Mouse (Mus musculus) E14TG2a.4 (cell line): Measurements from ENCODE around the gene Tbc1d1.
"Not testable (repeated sequence)": the region's sequence is repeated elsewhere in the genome, so short reads cannot be mapped to it uniquely, and the experiment has no call there.

Source experiments
- H3K27me3 ChIP-seq: 2 replicates; pipeline ENCODE4 v1.6.1; 2014; ENCODE audit warnings: low read length, control low read depth; ENCODE audit not compliant: insufficient read depth
- H3K36me3 ChIP-seq: 2 replicates; pipeline ENCODE4 v1.6.1; 2014; ENCODE audit warnings: low read length, control low read depth; ENCODE audit not compliant: insufficient read depth
- H3K4me1 ChIP-seq: replicated peaks from 2 replicates; pipeline ENCODE4 v1.6.1; 2014; ENCODE audit warnings: low read depth, low read length, control low read depth
- H3K4me3 ChIP-seq: replicated peaks from 2 replicates; pipeline ENCODE4 v1.5.1; 2014; ENCODE audit warnings: mild to moderate bottlenecking, low read length
- H3K9me3 ChIP-seq: 2 replicates; pipeline ENCODE4 v1.6.1; 2014; ENCODE audit warnings: low read length, control low read depth
- CTCF ChIP-seq: conservative IDR thresholded peaks from 2 replicates; pipeline ENCODE4 v1.5.1; 2014; ENCODE audit warnings: low read length
- NANOG ChIP-seq: IDR thresholded peaks from 2 replicates; pipeline ENCODE4 v1.6.1; 2014; ENCODE audit warnings: borderline replicate concordance, low read length, mixed read lengths
- POU5F1 ChIP-seq: IDR thresholded peaks from 2 replicates; pipeline ENCODE4 v1.6.1; 2014; ENCODE audit warnings: low read length, borderline replicate concordance

Gene Tbc1d1

DNA sequence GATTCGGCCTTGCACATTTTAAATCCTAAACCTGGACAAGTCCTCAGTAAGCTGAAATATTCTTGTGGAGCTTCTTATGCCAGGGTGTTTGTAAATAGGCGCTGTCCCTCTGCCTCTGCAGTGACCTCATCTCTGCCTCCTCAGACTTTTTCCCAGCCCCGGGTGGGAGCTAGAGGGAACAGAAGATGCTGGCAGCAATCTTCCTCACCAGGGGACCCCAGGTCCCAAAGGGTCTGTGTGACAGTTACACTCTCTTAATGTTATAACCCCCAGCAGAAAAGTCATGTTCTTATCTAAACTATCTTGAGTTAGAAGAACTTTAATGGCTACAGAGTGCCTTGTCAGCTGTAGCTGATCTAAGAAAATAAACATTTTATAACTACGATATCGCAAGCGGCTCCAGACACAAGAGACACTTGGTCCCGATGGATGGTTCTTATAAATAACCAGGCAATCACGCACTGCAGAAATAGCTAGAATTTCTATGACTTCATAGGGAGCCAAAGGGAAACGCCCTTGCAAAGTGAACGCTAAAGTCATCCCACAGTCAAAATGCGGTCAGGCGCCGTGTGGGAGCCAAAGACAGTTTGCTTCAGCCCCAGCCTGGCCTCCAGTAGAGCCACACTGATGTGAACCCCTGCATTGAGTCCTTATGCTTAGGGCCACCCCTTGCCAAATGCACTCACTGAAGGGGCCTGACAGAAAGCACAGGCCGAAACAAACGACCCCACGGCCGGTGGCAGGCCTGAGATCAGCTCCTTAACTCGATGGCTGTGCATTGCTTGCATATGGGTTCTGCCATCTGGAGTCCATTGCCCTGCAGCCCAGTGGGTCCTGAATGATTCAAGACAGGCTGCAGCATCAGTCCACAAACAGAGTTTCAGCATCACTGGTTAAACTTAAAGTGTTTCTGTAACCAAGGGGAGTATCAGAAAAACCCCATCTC, 202.8 kb downstream of the Tbc1d1 start:
- no peaks in the 10 kb centered on the region for H3K36me3 ChIP-seq

DNA sequence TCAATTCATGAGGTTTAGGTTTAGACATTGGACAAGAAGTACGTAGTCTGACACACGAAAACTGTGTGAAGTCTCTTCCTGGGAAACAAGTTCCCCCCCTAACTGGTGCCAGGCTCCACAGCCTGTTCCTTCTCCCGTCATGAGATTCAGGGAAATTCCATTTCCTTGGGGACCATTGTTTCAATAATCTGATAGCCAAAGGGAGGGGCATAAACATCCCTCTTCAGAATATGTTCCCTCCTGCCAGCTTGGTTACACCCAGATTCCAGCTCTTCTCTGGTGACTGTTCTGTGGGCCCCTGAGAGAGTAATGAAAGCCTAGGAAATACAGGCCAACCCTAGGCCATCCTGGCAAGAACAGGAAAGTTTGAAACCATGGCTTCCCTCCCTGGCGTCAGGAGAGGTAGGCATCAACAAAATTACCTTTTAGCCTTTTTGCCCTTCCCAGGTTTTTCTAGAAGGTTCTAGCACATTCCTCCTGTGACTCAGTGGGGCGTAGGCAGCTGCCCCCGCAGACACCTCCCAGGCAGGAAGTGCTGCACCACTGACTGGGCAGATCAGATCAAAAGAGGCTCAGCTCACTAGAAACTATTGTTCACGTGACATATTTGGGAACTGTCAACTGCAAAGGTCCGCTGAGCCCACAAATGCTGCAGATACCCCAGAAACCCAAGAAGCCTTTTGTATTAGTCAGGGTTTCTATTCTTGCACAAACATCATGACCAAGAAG, 204.2 kb downstream of the Tbc1d1 start:
- no peak for TF ChIP-seq NANOG
- TF ChIP-seq POU5F1, result no peak
- no peak for TF ChIP-seq CTCF
- Histone ChIP-seq H3K27me3 (no peaks in the 10 kb centered on the region), H3K4me1 (peaks cover 29% of the 10 kb centered on the region), H3K36me3 (no peaks in the 10 kb centered on the region), H3K9me3 (no peaks in the 10 kb centered on the region), H3K4me3 (no peak overlapping the region)

More for the DNA sequence above, 202.8 kb downstream of the Tbc1d1 start:
- TF ChIP-seq POU5F1 (no peak), CTCF (no peak), NANOG (no peak)
- Histone ChIP-seq H3K4me1 (peaks cover 15% of the 10 kb centered on the region), H3K9me3 (no peaks in the 10 kb centered on the region), H3K4me3 (no peak overlapping the region), H3K27me3 (no peaks in the 10 kb centered on the region)

DNA sequence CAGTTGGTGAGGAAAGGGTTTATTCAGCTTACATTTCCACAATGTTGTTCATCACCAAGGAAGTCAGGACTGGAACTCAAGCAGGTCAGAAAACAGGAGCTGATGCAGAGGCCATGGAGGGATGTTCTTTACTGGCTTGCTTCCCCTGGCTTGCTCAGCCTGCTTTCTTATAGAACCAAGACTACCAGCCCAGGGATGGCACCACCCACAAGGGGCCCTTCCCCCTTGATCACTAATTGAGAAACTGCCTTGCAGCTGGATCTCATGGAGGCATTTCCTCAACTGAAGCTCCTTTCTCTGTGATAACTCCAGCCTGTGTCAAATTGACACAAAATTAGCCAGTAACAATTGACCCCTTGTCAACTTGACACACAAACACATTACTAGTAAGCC, 204.8 kb downstream of the Tbc1d1 start:
- not testable (repeated sequence) for H3K36me3 ChIP-seq, H3K4me3 ChIP-seq, H3K9me3 ChIP-seq, H3K27me3 ChIP-seq
- peaks cover 35% of the 10 kb centered on the region for H3K4me1 ChIP-seq

DNA sequence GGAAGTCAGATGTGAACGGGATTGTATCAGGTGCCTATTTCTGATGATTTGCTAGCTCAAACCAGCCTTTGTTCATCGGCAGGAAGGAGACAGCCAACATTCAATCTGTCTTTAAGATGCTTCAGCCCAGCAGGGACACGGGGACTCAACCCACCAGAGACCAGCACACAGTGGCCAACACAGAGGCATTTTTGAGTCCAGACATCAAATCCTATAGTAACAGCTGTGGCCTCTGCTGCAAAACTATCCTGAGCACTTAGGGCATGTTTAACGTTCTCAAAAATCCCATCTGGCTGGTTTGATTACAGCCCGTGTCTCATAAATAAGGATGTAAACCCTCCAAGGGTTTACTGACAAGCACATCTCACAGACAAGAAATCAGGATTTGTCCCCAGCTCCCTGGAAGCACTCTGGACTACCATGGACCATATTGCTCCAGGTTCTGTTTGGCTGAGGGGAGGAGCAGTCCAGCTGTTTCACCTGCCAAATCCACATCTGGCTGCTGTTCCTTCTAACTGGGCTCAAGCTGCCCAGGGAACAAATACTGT, 207.8 kb downstream of the Tbc1d1 start:
- Histone ChIP-seq H3K9me3 (peaks cover 12% of the 10 kb centered on the region), H3K27me3 (no peaks in the 10 kb centered on the region), H3K36me3 (no peaks in the 10 kb centered on the region), H3K4me1 (peaks cover 40% of the 10 kb centered on the region), H3K4me3 (peak overlapping the region; percentile 17)
- TF ChIP-seq NANOG (no peak), POU5F1 (no peak), CTCF (no peak)

DNA sequence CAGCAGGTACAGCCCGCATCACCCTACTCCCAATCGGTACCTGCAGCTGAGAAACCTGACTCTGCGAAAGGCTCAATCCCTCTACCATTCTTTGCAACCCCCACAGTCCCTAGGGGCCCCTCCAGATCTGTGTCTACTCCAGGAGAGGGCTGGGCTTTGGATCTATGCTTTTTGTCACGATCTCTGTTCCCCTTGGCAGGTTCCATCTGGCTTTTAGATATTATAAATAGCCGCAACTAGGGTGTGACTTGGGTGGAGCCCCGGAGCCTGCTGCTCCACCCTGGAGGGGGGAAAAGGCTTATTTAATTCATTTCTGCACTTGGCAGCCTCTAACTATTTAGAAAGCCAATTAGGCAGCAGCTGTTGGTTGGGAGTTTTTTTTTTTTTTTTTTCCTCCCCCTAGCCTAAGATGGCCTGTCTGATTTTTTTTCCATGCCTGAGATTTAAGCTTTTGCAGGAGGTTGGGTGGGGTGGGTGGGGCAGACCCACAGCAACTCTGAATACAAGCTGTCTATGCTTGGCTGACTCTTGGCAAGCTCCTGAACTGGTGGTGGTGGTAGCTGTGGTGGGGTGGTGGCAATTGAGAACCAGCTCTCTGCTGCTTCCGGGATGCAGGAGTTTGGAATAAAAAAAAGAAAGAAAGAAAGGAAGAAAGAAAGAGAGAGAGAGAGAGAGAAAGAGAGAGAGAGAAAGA, 208.5 kb downstream of the Tbc1d1 start:
- H3K9me3 ChIP-seq, result peaks cover 17% of the 10 kb centered on the region
- H3K4me1 ChIP-seq, result peaks cover 40% of the 10 kb centered on the region
- TF ChIP-seq CTCF, result no peak
- no peaks in the 10 kb centered on the region for H3K27me3 ChIP-seq
- no peaks in the 10 kb centered on the region for H3K36me3 ChIP-seq
- no peak overlapping the region; the same call in 1 of the 2 replicates for H3K4me3 ChIP-seq

DNA sequence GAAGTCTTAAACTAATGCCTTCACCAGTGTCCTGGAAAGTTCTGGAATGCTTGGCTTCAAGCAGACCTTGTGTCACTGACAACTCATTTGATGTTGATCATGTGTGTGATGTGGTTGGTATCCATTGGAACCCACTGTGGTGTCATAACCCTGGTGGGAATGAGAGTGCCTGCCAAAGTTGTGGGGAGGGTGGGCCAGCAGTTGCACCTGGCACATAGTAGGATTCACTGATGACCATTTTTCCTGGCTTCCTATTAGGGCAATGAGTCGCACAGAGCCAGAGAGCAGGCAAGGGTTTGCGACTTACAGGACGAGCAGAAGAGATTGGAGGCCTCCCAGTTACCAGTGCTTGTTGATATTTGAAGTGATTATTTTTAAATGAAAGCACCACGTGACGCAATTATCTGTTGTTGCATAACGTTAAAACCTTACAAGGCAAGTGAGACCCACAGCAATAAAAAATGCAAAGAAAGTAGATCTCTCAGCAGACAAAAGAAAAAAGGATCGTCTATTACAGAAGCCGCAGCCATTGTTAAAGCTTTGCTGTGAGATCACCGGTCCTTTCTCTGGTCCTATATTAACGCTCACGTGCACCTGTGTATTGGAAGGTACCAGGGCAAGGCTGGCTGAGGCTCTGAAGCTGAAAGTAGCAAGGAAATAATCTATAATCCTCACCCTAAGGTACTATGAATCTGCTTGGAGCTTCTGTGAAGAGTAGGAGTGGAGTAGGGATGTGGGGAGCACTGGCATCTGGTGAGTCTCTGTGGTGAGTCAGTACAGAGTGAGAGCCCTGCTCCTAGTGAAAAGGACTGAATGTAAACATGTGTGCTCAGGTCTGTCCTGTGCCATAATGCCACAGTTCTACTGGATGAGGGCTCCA, 209.3 kb downstream of the Tbc1d1 start:
- H3K36me3 ChIP-seq, result no peaks in the 10 kb centered on the region
- peaks cover 26% of the 10 kb centered on the region for H3K9me3 ChIP-seq
- no peak for TF ChIP-seq CTCF
- no peaks in the 10 kb centered on the region for H3K27me3 ChIP-seq
- H3K4me3 ChIP-seq, result no peak overlapping the region
- peaks cover 35% of the 10 kb centered on the region for H3K4me1 ChIP-seq

DNA sequence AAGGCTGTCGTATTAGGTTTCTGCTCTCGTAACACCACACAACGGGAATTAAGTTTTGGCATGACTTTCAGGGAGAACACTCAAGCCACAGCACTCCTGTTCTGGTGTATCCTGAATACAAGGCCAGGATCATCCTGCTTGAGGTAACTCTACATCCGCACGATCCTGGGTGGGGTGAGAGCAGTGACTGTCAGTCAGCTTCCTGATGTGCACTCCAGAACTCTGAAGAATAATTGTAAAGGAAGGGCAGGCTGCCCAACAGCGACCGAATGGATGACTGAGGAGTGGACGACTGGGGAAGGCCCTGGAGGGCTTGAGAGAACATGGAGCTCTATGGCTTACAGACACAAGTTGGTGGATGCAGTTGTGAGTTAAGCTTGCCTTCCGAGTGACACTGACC, 210.0 kb downstream of the Tbc1d1 start:
- no peak overlapping the region for H3K4me3 ChIP-seq
- peaks cover 32% of the 10 kb centered on the region for H3K4me1 ChIP-seq
- no peaks in the 10 kb centered on the region for H3K36me3 ChIP-seq
- TF ChIP-seq NANOG (no peak), CTCF (no peak), POU5F1 (no peak)
- peaks cover 31% of the 10 kb centered on the region for H3K9me3 ChIP-seq
- H3K27me3 ChIP-seq, result no peaks in the 10 kb centered on the region

DNA sequence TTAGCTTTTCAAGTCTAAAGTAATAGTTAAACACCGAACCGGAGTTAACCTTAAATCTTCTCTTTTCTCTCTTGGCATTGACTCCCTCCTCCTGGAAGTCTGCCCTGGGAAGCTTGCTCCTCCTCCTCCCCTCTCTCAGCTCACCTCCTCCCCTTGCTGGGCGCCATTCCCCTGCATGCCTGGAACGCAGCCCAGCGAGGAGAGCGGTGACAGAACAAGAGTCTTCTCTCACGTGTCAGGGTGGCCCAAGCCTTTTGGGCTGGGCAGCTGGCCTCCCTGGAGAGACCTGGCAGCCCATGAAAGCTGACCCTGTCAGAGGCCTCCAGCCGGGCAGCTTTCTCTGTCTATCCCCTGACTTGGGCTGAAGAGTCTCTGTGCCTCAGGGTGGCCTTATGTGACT, 211.3 kb downstream of the Tbc1d1 start:
- Histone ChIP-seq H3K27me3 (no peaks in the 10 kb centered on the region), H3K36me3 (no peaks in the 10 kb centered on the region), H3K9me3 (peaks cover 31% of the 10 kb centered on the region), H3K4me1 (peaks cover 37% of the 10 kb centered on the region), H3K4me3 (no peak overlapping the region)
- TF ChIP-seq CTCF (no peak), NANOG (no peak), POU5F1 (no peak)
